Mouse (Mus musculus) intestine, postnatal 0 days (tissue): ENCODE data around the gene Syn3. TPM values are rescaled to one million over a fixed set of nuclear protein-coding genes. Genes with fewer than 3 reads are reported as not detected.
"Not testable (repeated sequence)": the region's sequence is repeated elsewhere in the genome, so short reads cannot be mapped to it uniquely, and the experiment has no call there.

Experiments
- ATAC-seq: fragments of 200-750 bp; cut with Nextera tagmentation; 2 replicates; pipeline ENCODE4 v1.8.0; 2017; ENCODE audit warnings: mild to moderate bottlenecking, moderate TSS enrichment, moderate library complexity
- H3K27ac ChIP-seq: fragments of 300-500 bp; sonication (generic); 2 replicates; pipeline ENCODE4 v1.5.1; 2014; ENCODE audit warnings: mild to moderate bottlenecking, low read depth, low read length, moderate library complexity
- H3K27me3 ChIP-seq: fragments of 300-500 bp; sonication (generic); replicated peaks from 2 replicates; pipeline ENCODE4 v1.6.1; 2014; ENCODE audit warnings: low read length, mixed read lengths; ENCODE audit not compliant: control insufficient read depth, insufficient read depth
- H3K36me3 ChIP-seq: fragments of 300-500 bp; sonication (generic); 2 replicates; pipeline ENCODE4 v1.6.1; 2014; ENCODE audit warnings: mild to moderate bottlenecking, moderate library complexity; ENCODE audit not compliant: control insufficient read depth, insufficient read depth
- H3K4me1 ChIP-seq: fragments of 300-500 bp; sonication (generic); replicated peaks from 2 replicates; pipeline ENCODE4 v1.6.1; 2014; ENCODE audit warnings: antibody characterized with exemption, low read length, mixed read lengths; ENCODE audit not compliant: control insufficient read depth, insufficient read depth
- H3K4me2 ChIP-seq: fragments of 300-500 bp; sonication (generic); replicated peaks from 2 replicates; pipeline ENCODE4 v1.6.1; 2014; ENCODE audit warnings: low read depth, mild to moderate bottlenecking, moderate library complexity
- H3K4me3 ChIP-seq: fragments of 300-500 bp; sonication (generic); 2 replicates; pipeline ENCODE4 v1.5.1; 2014; ENCODE audit warnings: low read depth, low read length
- H3K9ac ChIP-seq: fragments of 300-500 bp; sonication (generic); 2 replicates; pipeline ENCODE4 v1.6.1; 2014; ENCODE audit warnings: mild to moderate bottlenecking, low read depth, low read length
- H3K9me3 ChIP-seq: fragments of 300-500 bp; sonication (generic); 2 replicates; pipeline ENCODE4 v1.6.1; 2016; ENCODE audit warnings: mixed run types; ENCODE audit not compliant: control insufficient read depth
- CTCF ChIP-seq: sonication (generic); IDR thresholded peaks from 2 replicates; pipeline ENCODE4 v1.5.1; 2016; ENCODE audit warnings: low read depth, mild to moderate bottlenecking, control low read depth, antibody characterized with exemption, moderate library complexity
- WGBS: fragments of 180-500 bp; shearing (Covaris S2); extraction: QIAGEN DNeasy Blood & Tissue Kit; methylation state at CpG from one replicate; pipeline ENCODE4 v1.1.7; 2014; 5-methylcytosine and 5-hydroxymethylcytosine counted together
- polyA plus RNA-seq: library from polyadenylated mRNA; unstranded; fragments of >200 nt; fragmentation: Nextera tagmentation; extraction: Ambion mirVana; gene quantifications from 2 replicates; pipeline ENCODE4 v1.2.1, GENCODE M21; 2015

Syn3 gene
- polyA plus RNA-seq, 1 experiment from 2014 or later, result 1.1 TPM

DNA sequence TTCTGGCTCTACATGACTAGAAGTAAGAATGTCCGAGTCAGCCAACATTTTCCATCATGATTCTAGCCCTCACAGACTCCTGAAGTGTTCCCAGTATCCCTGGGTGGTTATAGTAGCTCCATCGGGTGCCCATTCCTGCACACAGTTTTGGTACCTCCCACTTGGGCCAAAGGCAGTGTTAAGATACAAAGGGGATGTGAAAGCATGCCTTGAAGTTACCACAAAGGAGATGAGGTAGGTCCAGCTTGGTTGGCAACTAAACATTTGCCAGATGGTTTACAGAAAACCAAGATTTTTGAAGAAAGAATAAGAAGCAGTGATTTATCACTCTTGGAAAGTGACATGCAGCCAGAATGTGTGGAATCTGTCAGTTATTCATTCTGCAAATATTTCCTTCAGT is 53.5 kb downstream of the Syn3 start:
- no peak overlapping the region for H3K4me2 ChIP-seq
- TF ChIP-seq CTCF, result no peak
- H3K9ac ChIP-seq, result no peak overlapping the region
- H3K9me3 ChIP-seq, result no peaks in the 10 kb centered on the region
- no peak overlapping the region for H3K4me3 ChIP-seq
- H3K27ac ChIP-seq, result no peak overlapping the region
- no peaks in the 10 kb centered on the region for H3K27me3 ChIP-seq
- H3K4me1 ChIP-seq, result no peaks in the 10 kb centered on the region
- no peak for ATAC-seq
- no peaks in the 10 kb centered on the region for H3K36me3 ChIP-seq
- 76% methylated on average over 2 of the region's 2 CpGs for WGBS

DNA sequence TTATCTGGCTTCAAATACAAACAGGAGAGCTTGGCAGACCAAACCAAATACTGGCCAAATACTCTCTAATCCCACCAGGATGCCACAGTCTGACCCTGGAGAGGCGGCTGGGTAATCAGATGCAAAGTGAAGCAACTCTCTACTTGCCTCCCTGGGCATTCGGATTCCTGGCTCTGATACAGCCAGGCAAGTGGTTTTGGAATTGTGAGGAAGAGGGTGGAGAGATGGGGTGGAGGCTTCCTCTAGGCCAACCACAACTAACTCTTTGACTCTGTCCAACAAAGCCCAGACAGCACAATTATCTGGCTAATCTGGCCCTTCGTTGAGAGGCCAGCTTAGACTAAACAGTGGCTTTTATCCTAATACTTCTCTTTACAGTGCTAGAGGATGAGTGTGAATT is 54.0 kb downstream of the Syn3 start:
- no peak for TF ChIP-seq CTCF
- Histone ChIP-seq H3K4me3 (no peak overlapping the region), H3K27ac (no peak overlapping the region), H3K36me3 (no peaks in the 10 kb centered on the region), H3K4me1 (no peaks in the 10 kb centered on the region), H3K9ac (no peak overlapping the region), H3K27me3 (no peaks in the 10 kb centered on the region), H3K9me3 (no peaks in the 10 kb centered on the region), H3K4me2 (no peak overlapping the region)
- 77% methylated on average over 3 of the region's 3 CpGs for WGBS
- ATAC-seq, result no peak

DNA sequence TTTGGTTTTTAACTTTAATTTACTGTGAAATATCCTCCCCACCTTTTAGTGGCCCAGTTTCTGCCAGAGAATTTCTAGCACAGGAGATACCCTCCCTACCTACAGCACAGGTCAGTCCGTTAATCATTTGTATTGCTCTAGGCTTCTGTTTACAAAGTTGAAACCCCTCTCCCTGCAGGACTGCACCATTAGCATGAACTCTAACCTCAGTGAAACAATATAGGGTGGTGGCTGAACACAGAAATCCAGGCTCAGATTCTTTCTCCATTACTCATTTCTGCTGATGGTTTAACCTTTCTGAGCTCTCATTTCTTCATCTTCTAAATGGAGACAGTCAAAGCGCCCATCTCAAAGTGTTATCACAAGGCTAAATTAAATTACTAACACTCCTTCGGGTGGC is 56.9 kb downstream of the Syn3 start:
- H3K36me3 ChIP-seq, result no peaks in the 10 kb centered on the region
- no peak overlapping the region for H3K4me3 ChIP-seq
- no peak overlapping the region for H3K4me2 ChIP-seq
- no peak overlapping the region for H3K9ac ChIP-seq
- no peaks in the 10 kb centered on the region for H3K9me3 ChIP-seq
- H3K4me1 ChIP-seq, result no peaks in the 10 kb centered on the region
- H3K27ac ChIP-seq, result no peak overlapping the region
- WGBS, result 37% methylated on average over 3 of the region's 3 CpGs
- no peak for TF ChIP-seq CTCF
- no peaks in the 10 kb centered on the region for H3K27me3 ChIP-seq
- ATAC-seq, result no peak

DNA sequence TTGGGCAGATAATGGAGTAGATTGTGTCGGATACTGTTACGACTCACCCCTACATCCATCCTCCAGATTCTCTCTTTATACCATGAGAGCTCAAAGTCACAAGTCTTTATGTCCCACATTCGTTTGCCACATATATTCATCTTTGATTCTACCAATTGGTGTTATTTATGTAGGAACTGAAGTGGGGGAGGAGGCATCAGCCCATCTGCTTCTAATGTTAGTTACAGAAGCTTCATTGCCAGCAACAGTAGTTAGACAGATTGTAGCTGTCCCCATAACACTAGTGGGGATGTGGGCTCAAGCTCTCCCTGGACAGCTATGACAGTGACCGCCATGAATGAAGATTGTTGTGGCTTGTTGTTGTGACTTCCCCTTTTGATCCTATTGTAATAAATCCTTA is 59.1 kb downstream of the Syn3 start:
- Histone ChIP-seq H3K36me3 (no peaks in the 10 kb centered on the region), H3K27me3 (no peaks in the 10 kb centered on the region), H3K27ac (no peak overlapping the region), H3K4me3 (no peak overlapping the region), H3K4me1 (no peaks in the 10 kb centered on the region), H3K4me2 (no peak overlapping the region), H3K9me3 (no peaks in the 10 kb centered on the region), H3K9ac (no peak overlapping the region)
- TF ChIP-seq CTCF, result no peak
- ATAC-seq, result no peak
- whole genome bisulfite sequencing, result 94% methylated on average over 4 of the region's 4 CpGs

DNA sequence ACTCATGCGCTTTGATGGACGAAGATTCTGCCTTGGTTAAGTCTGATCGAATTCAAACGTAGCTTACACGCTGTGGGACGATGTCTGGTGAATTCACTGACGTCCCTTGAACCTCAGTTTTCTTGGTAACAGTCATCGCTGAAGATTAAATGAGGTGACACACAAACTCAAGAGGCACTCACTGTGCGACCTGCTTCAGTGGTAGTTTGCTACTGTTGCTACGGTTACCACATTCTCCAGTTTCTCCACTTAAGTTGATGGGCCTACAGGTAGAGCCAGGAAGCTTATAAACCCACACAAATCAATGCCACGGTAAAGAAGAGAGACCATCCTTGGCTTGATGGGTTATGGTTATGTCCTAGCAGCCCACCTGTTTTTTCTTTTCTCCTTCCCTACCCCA is 61.4 kb downstream of the Syn3 start:
- no peaks in the 10 kb centered on the region for H3K9me3 ChIP-seq
- no peaks in the 10 kb centered on the region for H3K36me3 ChIP-seq
- H3K27me3 ChIP-seq, result no peaks in the 10 kb centered on the region
- no peak overlapping the region for H3K27ac ChIP-seq
- H3K4me1 ChIP-seq, result no peaks in the 10 kb centered on the region
- WGBS, result 92% methylated on average over 11 of the region's 11 CpGs
- H3K4me2 ChIP-seq, result no peak overlapping the region
- no peak overlapping the region for H3K9ac ChIP-seq
- no peak for TF ChIP-seq CTCF
- H3K4me3 ChIP-seq, result no peak overlapping the region
- no peak for ATAC-seq

DNA sequence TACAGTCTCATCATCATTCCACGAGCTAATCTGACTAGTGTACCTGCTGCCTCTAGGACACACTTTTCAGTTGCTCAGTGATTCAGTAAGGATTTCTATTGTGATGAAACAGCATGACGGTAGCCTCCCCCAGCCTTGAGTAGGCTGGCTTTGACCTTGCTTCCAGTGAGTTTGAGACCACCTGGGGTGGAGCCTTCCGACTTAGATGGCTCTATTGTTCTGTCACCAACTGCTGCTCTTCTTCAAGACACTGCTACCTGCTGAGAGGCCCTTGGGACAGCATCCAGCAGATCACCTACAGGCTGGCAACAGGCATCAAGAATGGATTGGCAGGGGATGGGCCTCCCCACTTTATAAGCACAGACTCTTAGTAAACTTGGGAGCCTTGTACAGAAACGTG is 63.7 kb downstream of the Syn3 start:
- not testable (repeated sequence) for H3K27ac ChIP-seq, H3K4me1 ChIP-seq, H3K36me3 ChIP-seq, H3K27me3 ChIP-seq, H3K4me2 ChIP-seq, ATAC-seq, H3K4me3 ChIP-seq, H3K9me3 ChIP-seq, H3K9ac ChIP-seq
- WGBS, result 81% methylated on average over 4 of the region's 4 CpGs

- Histone ChIP-seq H3K4me3 (no peak overlapping the region), H3K36me3 (no peaks in the 10 kb centered on the region), H3K4me1 (no peaks in the 10 kb centered on the region), H3K27me3 (no peaks in the 10 kb centered on the region), H3K4me2 (no peak overlapping the region), H3K27ac (no peak overlapping the region), H3K9ac (no peak overlapping the region), H3K9me3 (no peaks in the 10 kb centered on the region)
- WGBS, result 87% methylated on average over 3 of the region's 3 CpGs
- no peak for TF ChIP-seq CTCF
- no peak for ATAC-seq
These were observed 69.0 kb downstream of the Syn3 start for GRCm38 (mm10) chr10:86429651-86430050.
